Mouse (Mus musculus): ENCODE results near the gene Atxn7l3.

The Atxn7l3 gene

GRCm38 (mm10) chr11:102318576-102319409 lies 22.4 kb upstream of the Atxn7l3 start:
- DNase-seq (ENCODE audit: low read depth, low spot score): peak; percentile 52

GRCm38 (mm10) chr11:102317901-102318575 lies 21.6 kb upstream of the Atxn7l3 start:
- DNase-seq (ENCODE audit: low read depth, low spot score): peak; percentile 66

DNA sequence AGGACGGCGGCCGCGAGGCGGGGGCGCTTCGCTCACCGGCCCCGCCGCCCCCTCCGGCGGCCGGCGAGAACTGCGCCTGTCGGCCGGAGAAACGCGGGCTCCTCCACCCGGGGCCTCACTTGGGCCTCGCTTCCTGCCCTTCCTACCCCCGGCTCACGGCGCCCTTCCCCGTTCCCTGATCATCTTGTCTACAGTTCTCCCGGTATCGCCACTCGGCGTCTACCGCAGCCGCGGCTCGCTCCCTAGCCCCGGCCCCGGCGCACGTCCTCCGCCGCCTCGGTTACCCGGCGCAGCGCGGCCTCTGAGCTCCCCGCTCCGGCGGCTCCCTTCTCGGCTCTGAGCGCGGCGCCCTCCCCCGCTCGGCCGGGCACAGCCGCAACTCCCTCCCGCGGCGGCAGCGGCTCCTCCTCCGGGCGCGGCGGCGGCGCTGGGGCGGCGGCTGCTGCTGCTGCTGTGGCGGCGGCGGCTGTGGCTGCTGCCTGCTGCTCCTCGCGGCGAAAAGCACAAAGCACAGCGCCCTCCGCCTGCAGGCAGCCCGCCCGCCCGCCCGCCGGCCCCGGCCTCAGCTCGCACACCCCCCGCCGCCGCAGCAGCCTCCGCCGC lies 21.0 kb upstream of the Atxn7l3 start:
- DNase-seq (ENCODE audit: low read depth, low spot score): peak; percentile 55

- peak; percentile 76 for DNase-seq (ENCODE audit: low read depth, low spot score)
Measured at GRCm38 (mm10) chr11:102316572-102317297, 20.3 kb upstream of the Atxn7l3 start.

- peak; percentile 57 for DNase-seq (ENCODE audit: low read depth, low spot score)
Measured at GRCm38 (mm10) chr11:102315690-102316571, 19.5 kb upstream of the Atxn7l3 start.

DNA sequence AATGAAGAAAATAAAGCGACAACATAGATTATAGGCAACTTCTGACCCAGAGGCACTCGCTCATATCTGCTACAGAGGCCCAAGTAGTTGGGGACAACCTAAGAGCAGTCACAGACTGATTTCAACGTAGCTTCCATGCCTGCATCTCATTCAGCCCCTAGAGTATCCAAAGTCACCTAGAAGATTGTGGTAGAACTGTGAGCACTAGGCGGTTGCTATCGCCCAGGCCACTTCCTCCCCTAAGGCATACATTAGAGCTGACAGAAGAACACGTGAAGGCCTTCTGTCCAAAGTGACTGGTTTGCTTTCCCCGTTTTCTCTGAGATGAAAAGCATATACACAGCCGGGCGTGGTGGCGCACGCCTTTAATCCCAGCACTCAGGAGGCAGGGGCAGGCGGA lies 17.9 kb upstream of the Atxn7l3 start:
- no peak for DNase-seq (ENCODE audit: low read depth, low spot score)

- no peak for DNase-seq (ENCODE audit: low read depth, low spot score)
Measured at GRCm38 (mm10) chr11:102312586-102312985, 16.2 kb upstream of the Atxn7l3 start.

DNA sequence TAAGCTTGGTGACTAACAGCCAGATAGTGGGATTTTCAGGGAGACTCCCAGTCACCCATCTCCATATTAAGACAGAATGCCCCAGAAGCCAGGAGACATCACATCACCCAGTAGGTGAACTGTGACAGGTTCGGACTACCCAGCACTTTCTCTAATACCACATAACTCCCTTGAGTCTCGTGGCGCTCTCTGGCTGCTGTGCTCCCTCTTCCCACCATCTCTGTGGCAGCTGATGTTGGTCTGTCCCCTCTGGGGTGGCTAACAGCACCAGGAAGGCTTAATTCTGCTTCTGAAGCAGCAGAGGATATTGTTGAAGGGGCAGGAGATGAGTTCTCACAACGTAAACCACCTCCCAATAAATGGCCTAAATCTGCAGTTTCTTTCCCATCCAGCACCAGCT lies 15.5 kb upstream of the Atxn7l3 start:
- no peak for DNase-seq (ENCODE audit: low read depth, low spot score)

DNA sequence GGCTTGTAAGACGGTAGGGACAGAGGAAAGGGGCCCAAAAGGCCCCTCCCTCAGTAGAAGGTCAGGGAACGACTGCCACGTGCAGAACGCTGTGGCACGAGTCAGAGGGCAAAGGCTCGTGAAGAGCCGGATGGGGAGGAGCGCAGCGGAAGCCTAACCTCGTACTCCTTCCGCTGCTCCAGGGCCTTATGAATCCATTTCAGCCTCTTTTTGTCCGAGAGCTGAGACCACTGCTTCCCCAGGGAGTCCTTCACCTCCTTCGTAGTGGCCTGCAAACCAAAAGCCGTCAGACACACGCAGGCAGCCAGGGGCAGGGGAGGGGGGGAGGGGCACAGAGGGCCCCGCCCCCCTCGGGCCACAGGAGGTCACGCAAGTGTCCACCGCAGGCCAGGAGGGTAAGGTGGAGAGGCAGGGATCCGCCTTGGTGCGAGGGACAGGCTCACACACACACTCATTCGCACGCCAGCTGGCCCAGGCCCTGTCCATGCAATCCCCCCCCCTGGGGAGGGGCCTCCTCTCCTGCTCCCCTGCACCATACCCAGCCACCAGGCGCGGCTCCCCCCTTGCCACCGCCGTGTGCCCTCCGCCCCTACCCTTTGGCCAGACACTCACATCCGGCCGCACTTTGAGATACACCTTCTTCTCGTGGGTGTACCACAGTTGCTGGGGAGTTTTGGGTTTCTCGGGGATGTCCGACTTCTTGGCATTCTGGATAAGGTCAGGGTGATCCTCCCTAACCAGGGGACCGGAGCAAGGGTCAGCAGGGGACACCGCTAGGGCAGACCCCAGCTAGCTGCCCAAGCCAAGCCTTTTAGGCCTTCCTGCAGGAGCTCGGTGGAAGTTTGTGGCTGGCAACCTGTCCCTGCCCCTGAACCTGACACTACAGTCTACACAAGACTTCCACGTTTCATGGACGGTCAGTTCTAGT lies 14.6 kb upstream of the Atxn7l3 start:
- no peak for DNase-seq (ENCODE audit: low read depth, low spot score)

- DNase-seq (ENCODE audit: low read depth, low spot score): no peak
Measured at GRCm38 (mm10) chr11:102309821-102310617, 13.6 kb upstream of the Atxn7l3 start.

- DNase-seq (ENCODE audit: low read depth, low spot score): peak; percentile 97
Measured at GRCm38 (mm10) chr11:102308979-102309378, 12.5 kb upstream of the Atxn7l3 start.

GRCm38 (mm10) chr11:102308104-102308503 lies 11.7 kb upstream of the Atxn7l3 start:
- no peak for DNase-seq (ENCODE audit: low read depth, low spot score)

DNA sequence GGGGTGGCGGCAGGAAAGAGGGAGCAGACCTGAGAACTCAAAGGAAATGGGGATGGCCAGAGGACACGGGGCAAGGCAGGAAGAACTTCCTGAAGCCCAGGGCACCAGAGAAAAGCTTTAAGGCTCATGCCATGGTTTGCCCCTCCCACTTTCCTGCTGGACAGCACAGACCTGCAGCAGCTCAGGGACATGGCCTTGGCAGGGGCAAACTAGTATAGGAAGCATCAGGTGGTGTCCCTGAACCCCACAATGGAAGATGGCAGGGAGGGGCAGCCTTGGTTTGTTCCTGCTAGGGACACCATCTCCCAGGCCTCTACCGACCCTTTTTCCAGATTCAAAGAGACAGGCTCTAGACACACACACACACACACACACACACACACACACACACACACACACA lies 8.9 kb upstream of the Atxn7l3 start:
- DNase-seq (ENCODE audit: low read depth, low spot score): no peak

DNA sequence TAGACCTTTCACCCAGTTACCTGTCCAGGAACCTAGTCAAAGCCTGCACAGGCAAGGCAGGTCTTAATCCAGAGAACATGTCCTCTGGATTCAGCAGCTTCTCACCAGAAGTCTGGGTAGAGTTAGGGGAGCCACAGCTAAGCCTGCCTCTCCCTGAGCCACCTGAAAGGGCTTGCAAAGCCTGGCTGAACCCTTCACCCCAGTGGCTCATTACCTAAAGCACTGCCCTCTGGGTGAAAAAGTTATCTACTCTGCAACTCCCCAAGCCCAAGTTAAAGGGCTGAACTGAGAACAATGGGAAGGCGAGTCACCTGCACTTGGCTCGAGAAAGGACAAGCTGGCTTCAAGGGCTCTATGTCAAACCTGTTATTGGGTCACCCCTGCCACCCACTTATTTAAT lies 7.7 kb upstream of the Atxn7l3 start:
- no peak for DNase-seq (ENCODE audit: low read depth, low spot score)

- peak; percentile 79 for DNase-seq (ENCODE audit: low read depth, low spot score)
Measured at GRCm38 (mm10) chr11:102299839-102300238, 3.4 kb upstream of the Atxn7l3 start.

- no peak for DNase-seq (ENCODE audit: low read depth, low spot score)
Measured at GRCm38 (mm10) chr11:102297577-102298556, 1.4 kb upstream of the Atxn7l3 start.

GRCm38 (mm10) chr11:102295598-102296471 lies 596 bp downstream of the Atxn7l3 start:
- peak; percentile 54 for DNase-seq (ENCODE audit: low read depth, low spot score)

All from 3T3-L1 (cell line).